Mouse (Mus musculus): ENCODE data around the gene Sstr4.

Gene Sstr4

GRCm38 (mm10) chr2:148393846-148394245 is 1.3 kb upstream of the Sstr4 start:
- no peak for DNase-seq (ENCODE audit: low spot score)

GRCm38 (mm10) chr2:148396209-148396608 is 1.1 kb downstream of the Sstr4 start:
- no peak for DNase-seq (ENCODE audit: low spot score)

GRCm38 (mm10) chr2:148397015-148397783 is 2.1 kb downstream of the Sstr4 start:
- no peak for DNase-seq (ENCODE audit: low spot score)

- DNase-seq (ENCODE audit: low spot score), result no peak
Observed at GRCm38 (mm10) chr2:148397784-148398100, 2.6 kb downstream of the Sstr4 start.

DNA sequence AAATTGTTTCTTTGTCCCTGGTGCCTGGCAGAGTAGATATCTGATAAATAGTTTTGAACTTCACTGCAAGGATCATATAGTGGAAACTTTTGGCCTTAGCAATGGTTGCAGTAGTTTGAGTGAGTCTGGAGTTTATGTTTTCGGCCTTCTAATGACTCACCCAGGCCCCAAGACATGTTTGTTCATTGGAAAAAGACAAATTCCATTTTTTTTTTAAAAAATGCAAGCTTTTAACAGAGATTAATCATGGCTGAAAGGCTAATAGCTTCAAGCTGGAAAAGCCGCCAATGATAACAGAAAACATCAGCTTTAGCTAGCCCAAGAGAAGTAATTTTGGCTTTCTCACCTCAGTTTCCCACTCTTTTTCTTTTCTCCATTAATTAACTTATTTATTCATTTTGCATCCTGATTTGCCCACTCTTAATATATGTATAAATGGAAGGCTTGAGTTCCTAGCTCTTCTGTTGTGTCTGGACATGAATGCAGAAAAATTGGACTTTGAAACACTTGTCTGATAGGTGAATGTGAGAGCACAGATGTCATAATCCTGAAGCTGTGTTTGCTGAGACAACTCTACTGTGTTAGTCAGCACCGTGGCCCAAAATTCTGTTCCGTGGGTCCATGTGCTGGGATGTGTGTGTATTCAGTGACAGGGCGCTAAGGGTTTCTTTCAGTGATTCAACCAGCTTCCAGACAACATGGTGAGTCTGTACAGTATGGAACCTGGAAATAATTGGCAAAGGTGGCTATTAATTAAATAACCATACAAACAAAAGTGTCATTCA is 3.9 kb downstream of the Sstr4 start:
- no peak for DNase-seq (ENCODE audit: low spot score)

DNA sequence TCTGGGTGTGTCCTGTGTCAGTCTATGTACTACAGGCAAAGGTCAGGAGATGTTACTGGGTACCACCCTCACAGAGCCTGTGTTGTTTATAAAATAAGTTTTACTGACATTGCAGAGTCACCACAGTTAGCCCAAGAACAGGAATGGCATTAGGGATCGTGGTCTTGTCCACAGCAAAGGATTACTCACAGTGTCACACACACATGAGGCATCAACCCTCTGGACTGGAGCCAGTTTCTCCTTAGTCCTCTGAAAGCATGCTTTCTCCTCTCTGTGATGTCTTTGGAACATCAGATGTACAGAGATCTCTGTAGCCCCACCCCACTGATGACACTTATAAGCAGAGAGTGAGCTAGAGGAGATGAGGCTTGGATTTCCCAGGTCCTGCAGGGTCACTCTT is 7.1 kb downstream of the Sstr4 start:
- no peak for DNase-seq (ENCODE audit: low spot score)

DNA sequence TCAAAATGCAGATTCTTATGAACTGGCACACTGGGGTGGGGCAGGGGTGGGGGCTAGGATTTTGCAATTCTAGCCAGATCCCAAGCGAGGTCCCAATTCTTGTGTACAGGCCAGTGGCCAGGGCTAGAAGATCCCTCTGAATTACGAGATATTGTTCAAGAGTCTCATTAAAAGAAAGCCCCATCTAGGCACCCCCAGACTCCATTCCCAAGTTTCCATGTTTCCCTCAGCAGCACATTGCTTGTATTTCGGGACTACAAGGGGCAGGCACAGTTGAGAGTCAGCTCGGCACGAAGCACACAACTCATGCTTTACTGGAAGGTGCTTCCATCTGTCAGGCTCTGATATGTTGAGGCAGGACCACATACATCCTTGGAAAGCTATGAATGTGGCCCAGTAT is 9.8 kb downstream of the Sstr4 start:
- DNase-seq (ENCODE audit: low spot score), result no peak

GRCm38 (mm10) chr2:148406160-148406970 is 11.2 kb downstream of the Sstr4 start:
- no peak for DNase-seq (ENCODE audit: low spot score)

GRCm38 (mm10) chr2:148406971-148407869 is 12.1 kb downstream of the Sstr4 start:
- DNase-seq (ENCODE audit: low spot score), result no peak

GRCm38 (mm10) chr2:148407870-148408760 is 13.0 kb downstream of the Sstr4 start, which contains the start of gene Thbd:
TSS of gene Thbd (minus strand) at chr2:148408188.
- DNase-seq (ENCODE audit: low spot score), result no peak

DNA sequence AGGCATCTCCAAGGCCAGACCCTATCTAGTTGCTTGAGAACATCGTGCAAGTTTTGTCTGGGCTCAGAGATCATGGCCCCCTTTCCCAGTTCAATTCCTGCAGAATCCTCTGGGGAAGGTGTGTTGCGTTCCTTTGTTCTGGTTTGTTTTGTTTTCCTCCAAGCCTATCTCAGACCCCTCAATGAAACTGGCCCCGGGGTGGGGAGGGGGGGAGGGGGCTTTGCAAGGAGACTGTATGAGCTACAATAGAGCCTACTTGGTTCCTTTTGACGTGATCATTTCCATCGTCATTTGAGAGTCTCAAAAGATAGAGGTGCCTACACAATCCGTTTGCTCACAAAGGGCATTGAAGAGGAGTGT is 13.6 kb downstream of the Sstr4 start:
- DNase-seq (ENCODE audit: low spot score), result no peak

- DNase-seq (ENCODE audit: low spot score), result peak; percentile 47
Observed at GRCm38 (mm10) chr2:148409141-148409540, 14.0 kb downstream of the Sstr4 start.

- DNase-seq (ENCODE audit: low spot score), result no peak
Observed at GRCm38 (mm10) chr2:148409821-148410220, 14.7 kb downstream of the Sstr4 start.

- no peak for DNase-seq (ENCODE audit: low spot score)
Observed at GRCm38 (mm10) chr2:148419151-148419550, 24.0 kb downstream of the Sstr4 start.

DNA sequence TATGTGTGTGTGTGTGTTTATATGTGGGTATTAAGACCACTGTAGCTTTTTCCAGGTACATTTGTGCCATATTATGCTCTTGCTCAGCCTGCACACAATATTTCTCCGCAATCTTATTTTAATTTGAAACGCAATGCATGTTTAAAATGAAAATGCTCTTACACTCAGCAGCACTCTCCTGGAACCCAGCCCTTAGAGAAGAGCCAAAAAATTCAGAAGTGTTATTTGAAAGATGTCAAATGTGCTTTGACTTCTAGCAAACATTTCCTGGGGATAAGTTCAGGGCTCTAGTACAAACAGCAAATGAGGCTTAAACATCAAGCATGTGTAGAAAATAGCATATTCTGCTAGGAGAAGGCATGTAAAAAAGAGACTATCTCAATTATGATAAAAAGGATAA is 24.6 kb downstream of the Sstr4 start:
- no peak for DNase-seq (ENCODE audit: low spot score)

DNA sequence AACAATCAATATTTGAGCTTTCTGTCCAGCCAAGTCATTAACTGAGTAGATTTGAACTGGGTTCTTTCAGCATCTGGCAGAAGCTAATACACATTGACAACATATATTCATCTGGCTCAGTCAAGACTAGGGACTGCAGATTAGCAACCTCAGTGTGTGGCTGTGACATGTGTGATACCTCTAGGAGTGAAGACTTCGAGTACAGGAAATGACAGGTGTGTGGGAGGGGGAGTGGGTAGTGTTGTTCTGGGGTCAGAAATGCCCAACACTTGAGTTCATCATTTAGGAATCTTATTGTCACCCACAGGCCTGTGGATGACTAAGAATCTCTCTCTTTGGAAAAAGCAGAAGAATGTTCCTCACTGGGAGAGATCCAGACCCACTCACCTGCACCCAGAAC is 26.0 kb downstream of the Sstr4 start:
- no peak for DNase-seq (ENCODE audit: low spot score)

DNA sequence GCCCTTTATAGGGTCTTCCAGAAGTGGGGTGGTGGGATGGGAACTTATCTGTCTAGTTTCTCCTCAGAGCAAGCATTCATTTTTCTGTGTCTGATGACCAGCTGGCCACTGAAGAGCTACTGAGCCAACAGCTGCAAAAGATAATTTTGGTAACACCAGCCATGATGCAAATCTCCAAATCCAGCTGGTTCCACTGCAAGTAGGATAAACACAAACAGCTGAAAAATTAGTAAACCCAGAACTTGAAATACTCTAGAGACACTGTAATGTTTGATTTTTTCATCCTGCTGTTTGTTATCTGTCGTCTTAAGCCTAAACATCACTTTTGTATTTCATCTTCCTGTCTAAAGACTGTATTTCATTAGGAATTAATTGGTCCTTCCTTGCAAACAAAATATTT is 26.6 kb downstream of the Sstr4 start:
- DNase-seq (ENCODE audit: low spot score), result no peak

GRCm38 (mm10) chr2:148425709-148426382 is 30.7 kb downstream of the Sstr4 start:
- no peak for DNase-seq (ENCODE audit: low spot score)

DNA sequence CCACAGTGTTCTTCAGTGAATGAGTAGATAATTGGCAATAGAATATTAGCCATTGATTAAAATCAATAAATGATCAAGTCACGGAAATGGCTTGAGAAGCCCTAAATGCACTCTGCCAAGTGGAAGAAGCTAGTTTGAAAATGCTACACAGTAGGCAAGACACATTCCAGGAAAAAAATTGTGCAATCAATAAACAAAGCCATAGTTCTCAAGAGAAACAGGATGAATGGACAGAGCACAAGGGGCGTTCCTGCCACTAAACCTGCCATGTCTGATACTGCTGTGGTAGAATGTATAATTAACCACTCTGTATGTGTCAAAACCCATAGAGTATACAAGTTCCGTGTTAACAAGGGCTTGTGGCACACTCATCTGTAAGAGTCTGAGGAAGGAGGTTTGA is 32.4 kb downstream of the Sstr4 start:
- no peak for DNase-seq (ENCODE audit: low spot score)

- DNase-seq (ENCODE audit: low spot score), result no peak
Observed at GRCm38 (mm10) chr2:148428523-148428922, 33.4 kb downstream of the Sstr4 start.
